Mouse (Mus musculus) liver, embryonic 13.5 days (tissue): ENCODE results near the gene Mif. TPM values are rescaled to one million over a fixed set of nuclear protein-coding genes. Genes with fewer than 3 reads are reported as not detected.
"Not testable (repeated sequence)": the region's sequence is repeated elsewhere in the genome, so short reads cannot be mapped to it uniquely, and the experiment has no call there.

Experiments
- ATAC-seq: fragments of 200-750 bp; cut with Nextera tagmentation; 2 replicates; pipeline ENCODE4 v1.8.0; 2017; ENCODE audit warnings: low read depth, mild to moderate bottlenecking, moderate number of reproducible peaks, moderate library complexity
- DNase-seq: peaks from one replicate; pipeline ENCODE4 v3.0.0; 2022
- H3K27ac ChIP-seq: fragments of 300-500 bp; sonication (generic); 2 replicates; pipeline ENCODE4 v1.5.1; 2015; ENCODE audit warnings: moderate library complexity, mild to moderate bottlenecking, inconsistent platforms
- H3K27me3 ChIP-seq: fragments of 300-500 bp; sonication (generic); 2 replicates; pipeline ENCODE4 v1.6.1; 2015; ENCODE audit warnings: mild to moderate bottlenecking, inconsistent platforms
- H3K36me3 ChIP-seq: fragments of 300-500 bp; sonication (generic); 2 replicates; pipeline ENCODE4 v1.6.1; 2015; ENCODE audit warnings: mild to moderate bottlenecking, inconsistent platforms
- H3K4me1 ChIP-seq: fragments of 300-500 bp; sonication (generic); replicated peaks from 2 replicates; pipeline ENCODE4 v1.6.1; 2015; ENCODE audit warnings: inconsistent platforms
- H3K4me2 ChIP-seq: fragments of 300-500 bp; sonication (generic); 2 replicates; pipeline ENCODE4 v1.6.1; 2015; ENCODE audit warnings: inconsistent platforms, mild to moderate bottlenecking, moderate library complexity
- H3K4me3 ChIP-seq: fragments of 300-500 bp; sonication (generic); replicated peaks from 2 replicates; pipeline ENCODE4 v1.5.1; 2015; ENCODE audit warnings: mild to moderate bottlenecking, inconsistent platforms
- H3K9ac ChIP-seq: fragments of 300-500 bp; sonication (generic); 2 replicates; pipeline ENCODE4 v1.6.1; 2015; ENCODE audit warnings: mild to moderate bottlenecking, inconsistent platforms
- H3K9me3 ChIP-seq: fragments of 300-500 bp; sonication (generic); replicated peaks from 2 replicates; pipeline ENCODE4 v1.6.1; 2016; ENCODE audit warnings: inconsistent platforms
- WGBS: fragments of 180-500 bp; shearing (Covaris S2); methylation state at CpG from one replicate; pipeline ENCODE4 v1.1.7; 2015; ENCODE audit not compliant: insufficient replicate concordance; 5-methylcytosine and 5-hydroxymethylcytosine counted together
- polyA plus RNA-seq: library from polyadenylated mRNA; unstranded; fragments of >200 nt; fragmentation: Nextera tagmentation; extraction: Ambion mirVana; gene quantifications from 2 replicates; pipeline ENCODE4 v1.2.1, GENCODE M21; 2015

The Mif gene
- polyA plus RNA-seq, 1 experiment from 2014 or later: 1,047 TPM

DNA sequence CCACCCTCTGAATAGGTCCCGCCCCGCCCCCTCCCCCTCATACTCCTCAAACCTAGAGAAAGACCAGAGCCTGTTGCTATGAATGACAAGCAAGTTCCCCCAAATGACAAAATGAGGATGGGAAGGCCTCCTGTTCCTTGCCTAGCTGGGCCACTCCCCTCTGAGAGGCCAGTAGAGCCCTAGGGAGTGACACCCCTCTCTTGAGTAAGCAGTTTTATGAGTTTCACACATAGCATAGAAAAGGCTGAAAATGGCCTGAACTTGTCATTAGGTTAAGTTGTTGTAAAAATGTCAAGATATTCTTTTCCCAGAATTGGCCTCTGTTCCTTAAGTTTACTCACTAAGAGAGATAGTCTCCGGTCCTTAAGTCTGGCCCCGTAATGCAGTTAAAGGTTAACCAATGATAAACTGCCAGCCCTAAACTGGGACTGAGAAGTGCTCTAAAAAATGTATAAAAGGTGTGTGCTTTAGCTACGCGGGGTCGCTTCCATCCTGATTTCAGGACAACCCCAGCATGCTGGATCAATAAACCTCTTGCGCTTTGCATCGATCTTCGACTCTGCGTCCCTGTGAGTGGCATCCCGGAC is 7.4 kb downstream of the Mif start:
- H3K4me1 ChIP-seq: peaks cover 18% of the 10 kb centered on the region
- H3K9me3 ChIP-seq: no peaks in the 10 kb centered on the region
- H3K4me2 ChIP-seq: no peak overlapping the region
- peaks cover 18% of the 10 kb centered on the region for H3K27me3 ChIP-seq
- peak overlapping the region; percentile 50; the same call in 1 of the 2 replicates for H3K27ac ChIP-seq
- DNase-seq (no peak), ATAC-seq (peak; percentile 28; the same call in 1 of the 2 replicates)
- H3K4me3 ChIP-seq: no peak overlapping the region
- 76% methylated on average over 12 of the region's 12 CpGs for WGBS
- no peak overlapping the region for H3K9ac ChIP-seq
- peaks cover 8% of the 10 kb centered on the region for H3K36me3 ChIP-seq

- ATAC-seq (no peak), DNase-seq (no peak)
- no peaks in the 10 kb centered on the region for H3K36me3 ChIP-seq
- peaks cover 18% of the 10 kb centered on the region for H3K27me3 ChIP-seq
- no peak overlapping the region for H3K4me3 ChIP-seq
- no peak overlapping the region for H3K27ac ChIP-seq
- no peak overlapping the region for H3K4me2 ChIP-seq
- H3K9ac ChIP-seq: no peak overlapping the region
- 50% methylated on average over 3 of the region's 3 CpGs for WGBS
- H3K4me1 ChIP-seq: peaks cover 11% of the 10 kb centered on the region; the same call in 1 of the 2 replicates
- H3K9me3 ChIP-seq: no peaks in the 10 kb centered on the region
Measured at GRCm38 (mm10) chr10:75851681-75852080, 8.4 kb downstream of the Mif start.

- H3K36me3 ChIP-seq: no peaks in the 10 kb centered on the region
- no peaks in the 10 kb centered on the region for H3K9me3 ChIP-seq
- H3K4me1 ChIP-seq: peaks cover 17% of the 10 kb centered on the region
- H3K4me3 ChIP-seq: no peak overlapping the region
- H3K9ac ChIP-seq: no peak overlapping the region
- WGBS: 14% methylated on average over 6 of the region's 6 CpGs
- H3K27me3 ChIP-seq: peaks cover 18% of the 10 kb centered on the region
- H3K4me2 ChIP-seq: no peak overlapping the region
- no peak overlapping the region for H3K27ac ChIP-seq
- DNase-seq (no peak), ATAC-seq (no peak)
Measured at GRCm38 (mm10) chr10:75851076-75851475, 9.0 kb downstream of the Mif start.

DNA sequence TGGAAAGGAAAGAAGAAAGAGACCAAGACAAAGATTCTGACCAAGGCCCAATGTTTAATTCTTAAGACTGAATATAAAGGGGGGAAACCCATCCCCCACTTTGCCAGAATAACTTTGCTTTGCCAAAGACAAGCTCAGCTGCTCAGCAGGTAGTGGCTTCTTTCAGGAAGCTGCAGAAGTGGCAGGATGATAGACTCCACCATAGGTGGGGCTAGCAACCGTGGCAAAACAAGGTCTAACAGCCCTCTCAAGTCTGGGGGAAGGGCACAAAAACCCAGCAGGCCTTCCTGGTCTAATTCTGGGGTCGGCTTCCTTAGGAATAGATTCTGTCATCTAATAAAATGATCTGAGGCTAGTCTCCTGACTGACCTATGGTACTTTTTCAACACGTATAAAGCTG is 11.7 kb downstream of the Mif start:
- WGBS: 33% methylated on average over 3 of the region's 3 CpGs
- no peak for ATAC-seq

GRCm38 (mm10) chr10:75845306-75845930 is 14.6 kb downstream of the Mif start:
- DNase-seq: peak; percentile 71
- Histone ChIP-seq H3K4me3 (0 out of 2 replicates have a peak overlapping the region, but pooled peaks have one; percentile 6), H3K27ac (peak overlapping the region; percentile 86), H3K27me3 (no peaks in the 10 kb centered on the region), H3K9me3 (no peaks in the 10 kb centered on the region), H3K4me1 (peaks cover 31% of the 10 kb centered on the region), H3K4me2 (peak overlapping the region; percentile 61), H3K9ac (peak overlapping the region; percentile 53), H3K36me3 (no peaks in the 10 kb centered on the region)
- 23% methylated on average over 6 of the region's 6 CpGs for WGBS
- ATAC-seq: peak; percentile 98

More for the DNA sequence above, 11.7 kb downstream of the Mif start:
- Histone ChIP-seq H3K27me3 (peaks cover 18% of the 10 kb centered on the region), H3K36me3 (no peaks in the 10 kb centered on the region), H3K9ac (no peak overlapping the region), H3K4me3 (no peak overlapping the region), H3K4me1 (peaks cover 37% of the 10 kb centered on the region), H3K4me2 (no peak overlapping the region), H3K27ac (no peak overlapping the region), H3K9me3 (no peaks in the 10 kb centered on the region)
- no peak for DNase-seq

DNA sequence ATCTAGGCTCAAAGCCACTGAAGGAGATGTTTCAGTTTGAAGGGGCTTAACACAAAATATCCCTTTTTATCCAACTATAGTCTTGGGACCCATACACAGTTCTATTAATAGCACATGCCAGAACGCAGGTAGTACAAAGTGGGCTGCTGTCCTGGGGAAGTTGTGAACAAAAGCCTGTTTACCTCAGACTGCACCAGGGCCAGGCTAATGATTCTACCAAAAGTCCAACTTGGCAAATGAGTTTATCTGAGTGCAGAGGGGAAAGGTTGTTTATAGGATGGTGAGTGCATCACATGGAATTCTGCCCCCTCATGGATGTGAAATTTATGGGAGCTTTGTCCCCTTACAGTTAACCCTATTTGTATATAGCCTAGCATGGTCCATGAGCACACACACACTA is 15.2 kb downstream of the Mif start:
- H3K9me3 ChIP-seq: no peaks in the 10 kb centered on the region
- peak overlapping the region; percentile 86 for H3K27ac ChIP-seq
- DNase-seq (no peak), ATAC-seq (no peak)
- WGBS: 59% methylated on average over 1 of the region's 1 CpGs
- H3K36me3 ChIP-seq: no peaks in the 10 kb centered on the region
- no peaks in the 10 kb centered on the region for H3K27me3 ChIP-seq
- H3K9ac ChIP-seq: peak overlapping the region; percentile 53
- no peak overlapping the region for H3K4me3 ChIP-seq
- H3K4me1 ChIP-seq: peaks cover 31% of the 10 kb centered on the region
- peak overlapping the region; percentile 61 for H3K4me2 ChIP-seq

DNA sequence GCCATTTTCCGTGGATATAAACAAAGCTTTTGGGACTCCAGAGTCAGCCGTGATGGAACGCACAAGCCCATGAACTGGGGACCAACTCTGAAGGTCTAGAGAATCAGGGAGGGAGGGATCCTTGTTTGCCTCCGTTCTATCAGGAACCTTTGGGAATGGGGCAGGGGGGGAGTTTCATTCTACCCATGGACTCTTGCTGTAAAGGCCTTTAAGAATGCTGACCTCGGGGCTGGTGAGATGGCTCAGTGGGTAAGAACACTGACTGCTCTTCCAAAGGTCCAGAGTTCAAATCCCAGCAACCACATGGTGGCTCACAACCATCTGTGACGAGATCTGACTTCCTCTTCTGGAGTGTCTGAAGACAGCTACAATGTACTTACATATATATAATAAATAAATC is 16.1 kb downstream of the Mif start:
- H3K27me3 ChIP-seq, DNase-seq, H3K4me2 ChIP-seq, H3K9me3 ChIP-seq, H3K9ac ChIP-seq, ATAC-seq, H3K4me3 ChIP-seq, H3K36me3 ChIP-seq, H3K27ac ChIP-seq: not testable (repeated sequence)
- peaks cover 31% of the 10 kb centered on the region for H3K4me1 ChIP-seq
- 70% methylated on average over 6 of the region's 6 CpGs for WGBS

- no peak overlapping the region for H3K4me3 ChIP-seq
- no peak overlapping the region for H3K9ac ChIP-seq
- DNase-seq: no peak
- no peaks in the 10 kb centered on the region for H3K9me3 ChIP-seq
- no peaks in the 10 kb centered on the region for H3K36me3 ChIP-seq
- peaks cover 6% of the 10 kb centered on the region for H3K27me3 ChIP-seq
- no peak for ATAC-seq
- 73% methylated on average over 10 of the region's 10 CpGs for WGBS
- H3K27ac ChIP-seq: no peak overlapping the region
- H3K4me2 ChIP-seq: no peak overlapping the region
- H3K4me1 ChIP-seq: peaks cover 44% of the 10 kb centered on the region
Measured at GRCm38 (mm10) chr10:75839092-75839491, 20.9 kb downstream of the Mif start.

- H3K36me3 ChIP-seq: no peaks in the 10 kb centered on the region
- peak within 1 kb of the TSS; percentile 67 for H3K4me3 ChIP-seq
- DNase-seq: peak; percentile 87
- under 1% methylated on average over 21 of the region's 21 CpGs for whole genome bisulfite sequencing
- ATAC-seq: peak; percentile 83
- H3K27ac ChIP-seq: peak within 1 kb of the TSS; percentile 86
- peak within 1 kb of the TSS; percentile 79 for H3K9ac ChIP-seq
- peaks cover 57% of the 10 kb centered on the region for H3K4me1 ChIP-seq
- H3K27me3 ChIP-seq: peaks cover 18% of the 10 kb centered on the region
- peak within 1 kb of the TSS; percentile 80 for H3K4me2 ChIP-seq
- no peaks in the 10 kb centered on the region for H3K9me3 ChIP-seq
Measured at GRCm38 (mm10) chr10:75837248-75837759, 22.7 kb downstream of the Mif start, which contains the start of gene Gstt2. Gene Gstt2 (minus strand): TSS chr10:75837424.

GRCm38 (mm10) chr10:75835761-75836531 is 24.1 kb downstream of the Mif start:
- Histone ChIP-seq H3K27me3 (peaks cover 21% of the 10 kb centered on the region), H3K4me3 (peak overlapping the region; percentile 67), H3K9me3 (no peaks in the 10 kb centered on the region), H3K4me1 (peaks cover 60% of the 10 kb centered on the region), H3K9ac (peak overlapping the region; percentile 79), H3K27ac (peak overlapping the region; percentile 86), H3K36me3 (no peaks in the 10 kb centered on the region), H3K4me2 (peak overlapping the region; percentile 80)
- DNase-seq: no peak
- ATAC-seq: no peak
- whole genome bisulfite sequencing: 17% methylated on average over 9 of the region's 10 CpGs

DNA sequence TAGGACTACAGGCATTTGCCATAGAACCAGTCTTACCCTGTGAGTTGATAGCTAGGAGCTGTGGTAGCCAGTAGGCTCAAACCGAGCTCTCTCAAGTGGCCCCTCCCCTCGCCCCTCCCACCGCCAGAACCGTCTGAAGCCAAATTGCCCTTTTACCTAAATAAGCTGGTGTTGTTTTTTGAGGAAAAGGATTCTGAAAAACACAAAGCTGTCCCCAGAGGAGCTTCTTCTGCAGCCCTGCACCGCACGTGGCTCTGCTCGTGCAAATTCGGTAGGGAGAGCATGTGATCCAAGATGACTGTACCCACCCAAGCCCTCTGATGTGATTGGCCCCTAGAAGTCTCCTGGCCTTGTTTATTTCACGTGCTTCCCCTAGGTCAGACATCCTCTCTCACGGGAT is 24.7 kb downstream of the Mif start:
- 1% methylated on average over 10 of the region's 10 CpGs for WGBS
- peaks cover 60% of the 10 kb centered on the region for H3K4me1 ChIP-seq
- H3K27ac ChIP-seq: peak overlapping the region; percentile 86
- H3K4me3 ChIP-seq: peak overlapping the region; percentile 67
- ATAC-seq: peak; percentile 63
- no peaks in the 10 kb centered on the region for H3K9me3 ChIP-seq
- peaks cover 21% of the 10 kb centered on the region for H3K27me3 ChIP-seq
- H3K9ac ChIP-seq: peak overlapping the region; percentile 79
- peak; percentile 61 for DNase-seq
- peak overlapping the region; percentile 80 for H3K4me2 ChIP-seq
- no peaks in the 10 kb centered on the region for H3K36me3 ChIP-seq
